Mouse (Mus musculus) heart, postnatal 10 days (tissue): ENCODE data around the gene Eif2b2. TPM values are rescaled to one million over a fixed set of nuclear protein-coding genes. Genes with fewer than 3 reads are reported as not detected.

Source experiments
- DNase-seq, 2 experiments: peaks; one replicate each; pipeline ENCODE4 v3.0.0; 2021
- intact Hi-C: fragments of 180-260 bp; cut with DNase I; formaldehyde crosslinking; loops from one replicate; pipeline ENCODE4 v1.15.1; 2025
- total RNA-seq, 2 experiments: library from RNA; stranded (reverse); gene quantifications; 2 replicates each; pipeline ENCODE4 v1.2.3; 2021

The Eif2b2 gene
- total RNA-seq = 10 to 100 TPM; 56.5 to 57.8 TPM

DNA sequence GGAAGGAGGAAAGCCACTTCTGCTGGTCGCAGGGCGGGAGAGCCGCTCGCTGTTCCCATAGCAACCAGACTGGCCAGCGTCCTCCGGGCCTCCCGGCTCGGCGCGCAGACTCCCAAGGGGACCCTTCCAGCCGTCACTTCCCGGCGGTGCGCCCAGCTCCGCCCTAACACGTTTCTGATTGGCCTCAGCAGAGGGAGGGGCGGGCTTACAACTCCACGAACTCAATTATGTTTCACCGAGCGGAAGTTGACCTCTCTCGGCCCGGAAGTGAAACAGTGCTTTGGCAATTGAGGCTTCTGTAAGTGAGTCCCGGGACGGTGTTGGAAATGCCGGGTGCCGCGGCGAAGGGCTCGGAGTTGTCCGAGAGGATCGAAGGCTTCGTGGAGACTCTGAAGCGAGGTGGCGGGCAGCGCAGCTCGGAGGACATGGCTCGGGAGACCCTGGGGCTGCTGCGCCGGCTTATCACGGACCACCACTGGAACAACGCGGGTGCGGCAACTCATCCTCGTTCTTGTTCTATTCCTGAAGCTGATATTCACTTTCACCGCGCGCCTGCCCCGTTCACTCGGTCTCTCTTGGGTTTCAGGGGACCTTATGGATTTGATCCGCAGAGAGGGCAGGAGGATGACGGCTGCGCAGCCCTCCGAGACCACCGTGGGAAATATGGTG lies at the start of gene Eif2b2:
Eif2b2 (plus strand) TSS at position 246 of the 669 bp plus-strand sequence.
- DNase-seq = peak; percentile 100
- intact Hi-C loops = no loop called here

DNA sequence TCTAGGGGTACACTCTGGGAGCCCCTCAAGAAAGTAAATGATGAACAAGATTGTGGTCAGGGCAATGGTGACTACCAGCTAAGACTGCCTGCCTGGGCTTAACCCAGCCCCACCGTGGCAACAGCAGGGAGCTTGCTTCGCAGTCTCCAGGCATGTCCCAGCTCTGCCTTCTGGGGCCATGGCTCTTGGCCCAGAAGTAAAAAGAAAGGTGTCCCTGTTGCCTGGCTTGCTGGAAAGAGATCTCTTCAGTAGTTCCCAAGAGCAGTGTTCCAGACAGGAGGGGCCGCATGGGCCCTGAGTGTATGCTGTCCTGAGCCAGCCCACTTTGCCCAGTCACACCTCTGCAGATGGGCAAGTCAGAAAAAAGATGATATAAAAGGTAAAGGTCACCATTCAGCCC lies 49.4 kb upstream of the Eif2b2 start:
- no peak for DNase-seq
- intact Hi-C loops = loop anchor here (1.0 to 5.0 kb wide), 3 partner anchors 45 to 135 kb away; partner anchors contain the start of genes Acyp1 and Zc2hc1c

DNA sequence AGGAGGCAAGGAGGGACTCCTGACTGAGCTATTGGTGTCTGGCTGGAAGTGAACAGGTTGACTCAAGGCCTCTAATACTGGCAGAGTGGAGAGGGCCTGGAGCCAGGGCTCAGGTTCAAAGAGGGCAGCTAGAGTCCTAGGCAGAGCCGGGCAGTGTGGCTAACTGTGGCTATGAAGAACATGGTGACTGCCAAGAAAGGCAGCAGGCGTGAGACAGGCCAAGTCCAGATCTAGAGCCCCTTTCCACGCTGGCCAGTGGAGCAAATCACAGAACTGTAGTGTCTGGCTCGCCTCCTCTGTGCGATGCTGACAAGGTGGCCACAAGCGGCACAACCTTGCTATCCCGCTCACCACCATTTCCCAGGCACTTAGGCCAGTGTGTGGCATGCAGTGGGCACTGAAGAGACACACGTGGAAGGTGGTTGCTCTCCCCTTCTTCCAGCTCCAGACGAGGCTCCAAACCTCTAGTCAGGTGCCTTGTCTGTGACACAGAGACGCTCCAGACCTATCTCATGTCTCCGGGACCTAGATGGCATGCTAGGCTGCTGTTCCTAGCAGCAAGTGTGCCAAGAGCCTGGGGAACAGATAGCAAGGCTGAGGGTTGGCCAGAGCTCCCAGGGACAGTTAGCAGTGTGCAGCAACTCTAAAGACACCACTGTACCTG lies 48.9 kb upstream of the Eif2b2 start:
- intact Hi-C loops = loop anchor here (5.0 kb wide), 1 partner anchor 117 kb away; the partner anchor contains the start of genes Acyp1 and Zc2hc1c
- peak; percentile 49 to 61 for DNase-seq

DNA sequence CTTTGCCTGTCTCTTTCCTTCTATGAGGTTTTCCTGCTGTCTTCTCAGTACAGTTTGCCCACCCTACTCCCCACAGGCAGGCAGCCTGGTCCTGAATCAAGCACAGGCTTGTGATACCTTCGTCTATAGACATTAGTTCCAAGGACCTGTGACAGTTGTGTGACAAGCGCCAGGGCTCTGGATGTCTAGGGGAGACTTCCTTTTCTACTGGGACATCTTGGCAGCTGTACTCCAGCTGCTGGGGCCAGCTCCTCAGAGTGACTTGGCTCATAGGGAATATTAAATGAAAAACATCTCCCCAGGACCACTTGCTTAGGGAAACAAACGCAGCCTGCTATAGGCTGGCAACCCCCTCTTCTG lies 48.4 kb upstream of the Eif2b2 start:
- no peak for DNase-seq
- intact Hi-C loops = loop anchor here (5.0 kb wide), 1 partner anchor 116 kb away; the partner anchor contains the start of genes Acyp1 and Zc2hc1c

DNA sequence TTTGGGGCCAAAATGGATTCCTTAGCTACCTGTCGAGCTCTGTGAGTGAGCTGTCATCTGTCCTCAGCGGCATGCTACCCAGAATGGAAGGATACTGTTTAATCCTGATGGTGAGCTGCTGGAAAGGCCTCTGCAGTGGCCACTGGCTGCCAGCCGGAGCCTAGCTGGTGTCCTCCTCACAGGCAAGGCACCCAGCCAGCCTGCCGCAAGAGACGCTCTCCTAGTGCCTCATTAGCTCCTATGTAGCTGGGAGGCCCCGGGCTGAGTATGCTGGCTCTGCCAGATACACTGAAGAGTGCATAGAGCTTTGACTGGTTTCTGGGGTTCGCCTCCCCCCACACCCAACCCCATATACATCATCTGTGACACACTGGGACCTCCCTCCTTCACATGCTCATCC lies 45.3 kb upstream of the Eif2b2 start:
- intact Hi-C loops = loop anchor here (5.0 kb wide), 1 partner anchor 113 kb away; the partner anchor contains the start of genes Acyp1 and Zc2hc1c
- DNase-seq = peak; percentile 43 to 47

DNA sequence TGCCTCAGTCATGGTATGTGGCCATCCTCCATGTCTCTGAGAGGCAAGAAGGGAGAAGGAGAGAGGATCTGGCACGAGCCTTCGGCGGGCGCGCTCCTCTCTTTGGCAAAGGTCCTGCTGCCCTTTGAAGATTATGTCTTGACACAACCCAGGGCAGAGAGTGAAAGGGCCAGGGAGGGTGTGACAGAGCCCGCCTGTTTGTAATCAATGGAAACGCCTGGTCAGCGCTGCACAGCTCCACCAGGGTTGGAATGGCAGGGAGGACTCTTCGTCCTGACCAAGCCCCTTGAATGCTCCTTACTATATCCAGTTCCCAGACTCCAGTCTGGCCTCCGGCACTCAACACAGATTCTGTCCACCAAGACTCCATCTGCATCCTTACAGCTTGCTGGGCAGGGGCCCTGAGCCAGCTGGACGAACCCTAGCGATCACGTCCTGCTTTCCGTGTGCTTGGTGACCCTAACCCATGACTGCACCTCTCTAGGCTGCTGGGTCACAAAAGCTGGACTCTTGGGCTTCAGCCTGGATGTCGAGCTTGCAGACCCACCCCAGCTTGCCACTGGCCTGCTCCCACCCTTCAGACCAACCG lies 44.1 kb upstream of the Eif2b2 start:
- peak; percentile 27 to 29 for DNase-seq
- intact Hi-C loops = no loop called here

DNA sequence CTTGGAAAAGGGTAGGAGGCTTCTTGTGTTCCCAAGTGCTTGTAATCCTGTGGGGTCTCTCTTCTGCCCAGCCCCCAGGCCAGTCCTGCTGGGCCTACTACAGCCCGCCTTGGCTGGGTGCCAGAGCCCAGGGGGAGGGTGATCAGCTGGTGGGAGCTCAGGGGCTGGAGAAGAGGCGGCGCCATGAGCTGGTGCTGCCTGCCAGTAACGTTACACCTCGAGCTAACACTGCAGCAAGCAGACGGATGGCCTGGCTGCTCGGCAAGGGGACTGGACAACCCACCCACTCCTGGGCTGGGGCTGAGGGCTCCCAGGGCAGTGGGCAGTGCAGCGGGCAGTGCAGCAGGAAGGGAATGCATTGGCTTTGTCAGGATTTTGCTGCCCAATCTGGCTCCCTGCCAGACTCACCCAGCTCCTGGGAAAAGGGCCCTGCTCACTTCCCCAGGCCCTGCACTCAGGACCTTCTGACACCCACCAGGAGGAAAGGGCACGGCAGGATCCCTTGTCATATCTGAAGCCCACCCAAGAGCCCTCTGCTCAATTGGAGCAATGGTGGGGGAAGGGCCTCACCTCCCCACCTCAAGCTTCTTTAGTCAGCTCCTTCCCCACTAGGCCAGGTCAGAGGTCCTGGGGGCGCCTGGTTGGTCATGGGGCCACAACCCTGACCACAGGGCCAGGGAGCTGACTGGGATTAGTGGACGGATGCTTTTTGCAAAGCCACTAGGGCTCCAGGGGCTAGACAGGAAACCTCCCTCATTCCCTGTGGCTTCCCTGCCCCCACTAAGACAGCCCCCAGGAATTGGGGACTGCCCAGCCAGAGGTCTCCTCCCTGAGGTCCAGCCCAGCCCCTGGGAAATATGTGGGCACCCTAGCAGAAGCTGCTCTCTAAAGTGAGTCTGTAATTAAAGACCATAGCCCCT lies 43.1 kb upstream of the Eif2b2 start:
- DNase-seq = peak in 1 of 2 experiments; percentile 49
- intact Hi-C loops = no loop called here

DNA sequence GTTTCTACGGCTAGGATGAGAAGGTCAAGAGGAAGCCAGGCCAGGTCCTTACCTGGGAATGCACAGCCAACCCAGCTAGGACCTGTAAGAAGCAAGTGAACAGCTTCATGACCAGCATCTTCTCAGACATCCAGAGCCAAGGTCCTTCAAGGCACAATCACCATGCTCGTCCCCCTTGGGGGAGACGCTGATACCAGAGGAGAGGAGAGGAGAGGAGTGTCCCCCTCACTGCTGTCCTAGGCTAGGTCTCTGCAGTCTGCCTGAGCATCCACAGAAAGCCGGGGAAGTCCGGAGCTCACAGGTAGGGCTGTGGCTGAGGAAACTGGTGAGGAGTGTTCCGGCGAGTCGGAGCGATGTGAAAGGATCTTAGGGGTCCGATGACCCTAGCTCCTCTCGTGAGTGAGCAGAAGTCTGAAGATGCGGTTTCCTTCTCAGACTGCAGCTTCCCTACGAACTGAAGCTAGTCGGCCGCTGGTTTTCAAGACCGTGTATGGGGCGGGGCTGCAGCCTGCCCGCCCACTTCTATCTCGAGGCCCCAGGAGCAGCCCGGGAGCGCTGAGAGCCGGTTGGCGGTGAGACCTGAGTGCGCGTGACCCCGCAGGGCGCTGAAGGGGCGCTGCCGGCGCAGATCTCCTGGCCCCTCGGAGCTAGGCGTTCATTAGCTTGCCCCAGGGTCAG lies 42.3 kb upstream of the Eif2b2 start:
- peak; percentile 64 to 66 for DNase-seq

DNA sequence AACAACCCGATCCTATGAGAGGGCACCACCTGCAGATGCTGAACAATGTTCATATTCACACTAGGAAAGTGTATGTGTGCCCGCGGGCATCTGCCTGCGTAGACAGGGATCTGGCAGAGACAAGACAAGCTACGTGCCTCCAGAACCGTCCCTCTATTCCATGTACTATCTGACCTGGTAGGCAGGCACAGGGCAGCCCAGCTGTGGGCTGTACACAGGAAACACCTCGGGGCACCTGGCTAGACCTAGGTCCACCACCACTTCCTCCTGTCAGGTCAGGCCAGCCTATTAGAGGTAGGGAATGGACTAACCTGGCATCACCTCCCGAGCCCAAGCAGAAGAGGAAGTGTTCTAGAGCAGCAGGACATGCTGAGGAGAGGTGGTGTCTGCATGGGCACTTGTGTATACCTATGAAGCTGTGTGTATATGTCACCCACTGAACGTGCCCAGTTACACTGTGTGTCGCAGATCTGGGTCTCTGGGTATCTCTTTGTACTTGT lies 41.5 kb upstream of the Eif2b2 start, which contains the start of gene Pgf:
Pgf (minus strand) TSS at position 51 of the 500 bp plus-strand sequence.
- intact Hi-C loops = no loop called here
- no peak for DNase-seq

More for the DNA sequence above, 42.3 kb upstream of the Eif2b2 start:
- intact Hi-C loops = no loop called here

DNA sequence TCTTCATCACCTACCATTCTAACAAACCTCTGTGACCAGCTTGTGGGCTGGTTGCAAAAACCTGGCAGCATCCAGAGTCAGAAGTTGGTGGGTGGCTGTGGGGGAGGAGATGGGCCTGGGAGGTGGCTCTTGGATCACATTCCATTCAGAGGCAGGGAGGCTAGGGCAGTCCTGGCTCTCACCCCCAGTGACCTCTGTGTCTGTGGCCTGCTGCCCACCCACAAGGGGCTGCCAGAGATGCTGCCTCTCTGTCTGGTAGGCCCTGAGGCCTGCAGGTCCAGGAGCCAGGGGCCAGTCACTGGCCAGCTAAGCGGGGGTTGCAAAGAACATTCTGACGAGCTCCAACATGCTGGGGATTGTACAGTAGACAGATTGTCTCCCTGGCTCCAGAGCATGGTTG lies 41.0 kb upstream of the Eif2b2 start:
- intact Hi-C loops = no loop called here
- no peak for DNase-seq

DNA sequence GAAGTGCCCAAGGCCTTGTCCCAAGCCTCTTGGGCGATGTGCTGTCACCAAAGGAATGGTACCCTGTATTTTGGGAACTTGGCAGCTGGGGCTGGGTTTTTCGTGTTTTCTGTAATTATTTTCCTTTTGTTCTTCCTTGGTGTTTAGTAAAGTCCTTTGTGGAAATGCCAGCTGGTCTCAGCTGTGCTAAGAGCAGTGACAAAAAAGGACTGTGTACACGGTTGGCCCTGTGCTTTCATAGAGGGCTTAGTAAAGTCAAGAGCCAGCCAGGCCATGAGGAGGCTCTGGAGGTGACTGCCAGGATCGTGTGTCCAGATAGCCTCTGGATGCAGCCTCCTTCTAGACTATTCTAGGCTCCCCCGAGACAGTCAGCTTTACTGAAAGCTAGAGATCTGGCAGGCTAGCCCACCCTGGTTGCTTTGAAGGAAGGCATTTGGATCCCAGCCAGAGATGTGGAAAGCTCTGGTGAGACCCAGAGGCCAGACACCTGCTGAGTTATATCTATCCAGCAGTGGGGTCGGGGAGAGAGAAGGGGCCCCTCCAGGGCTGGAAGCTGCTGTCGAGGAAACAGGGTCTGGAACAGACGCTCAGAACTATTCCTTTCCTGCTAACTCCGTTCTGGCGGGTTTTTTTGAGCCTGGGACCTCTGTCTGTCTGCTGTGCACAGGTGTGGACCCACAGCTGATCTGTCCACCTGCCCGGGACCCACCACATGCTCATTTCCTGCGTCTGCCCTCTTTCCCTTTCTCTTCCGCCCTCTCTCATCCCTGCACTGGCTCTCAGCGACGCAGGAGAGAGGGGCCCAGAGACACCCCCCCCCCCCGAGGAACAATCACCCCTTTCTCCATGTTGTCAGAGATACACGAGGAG lies 37.6 kb upstream of the Eif2b2 start:
- peak in 1 of 2 experiments; percentile 39 for DNase-seq
- intact Hi-C loops = no loop called here

DNA sequence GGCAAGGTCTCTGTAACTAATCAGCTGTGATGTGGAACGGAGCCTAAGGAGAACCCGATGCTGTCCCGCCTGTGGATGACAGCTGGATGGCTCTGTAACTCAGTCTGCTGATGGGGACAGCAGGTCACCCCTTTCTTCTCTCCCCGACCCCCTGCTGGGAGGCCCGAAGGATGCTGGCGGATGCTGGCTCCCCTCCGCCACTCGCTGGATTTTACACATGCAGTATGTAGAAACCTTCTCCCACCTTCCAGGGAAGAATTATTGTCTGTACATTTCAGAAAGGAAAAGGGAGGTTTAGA lies 37.0 kb upstream of the Eif2b2 start:
- no peak for DNase-seq
- intact Hi-C loops = no loop called here

DNA sequence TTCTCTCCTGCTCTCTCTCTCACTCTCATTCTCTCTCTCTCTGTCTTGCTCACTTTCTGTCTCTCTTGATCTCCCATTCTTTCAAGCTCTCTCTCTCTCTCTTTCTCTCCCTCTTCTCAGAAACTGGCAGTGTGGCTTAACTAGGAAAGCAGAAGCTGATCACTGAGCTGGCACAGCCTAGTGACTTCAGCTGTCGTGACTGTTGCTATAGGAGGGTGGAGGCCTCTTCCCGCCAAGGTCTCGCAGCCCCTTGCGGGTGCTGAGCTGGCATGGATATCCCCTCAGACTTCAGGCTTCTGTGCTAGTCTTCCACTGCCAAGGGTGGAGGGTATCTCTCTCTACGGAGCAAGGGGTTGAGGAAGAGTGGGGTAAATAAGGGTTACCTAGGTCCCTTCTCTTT lies 36.4 kb upstream of the Eif2b2 start:
- intact Hi-C loops = no loop called here
- DNase-seq = no peak

DNA sequence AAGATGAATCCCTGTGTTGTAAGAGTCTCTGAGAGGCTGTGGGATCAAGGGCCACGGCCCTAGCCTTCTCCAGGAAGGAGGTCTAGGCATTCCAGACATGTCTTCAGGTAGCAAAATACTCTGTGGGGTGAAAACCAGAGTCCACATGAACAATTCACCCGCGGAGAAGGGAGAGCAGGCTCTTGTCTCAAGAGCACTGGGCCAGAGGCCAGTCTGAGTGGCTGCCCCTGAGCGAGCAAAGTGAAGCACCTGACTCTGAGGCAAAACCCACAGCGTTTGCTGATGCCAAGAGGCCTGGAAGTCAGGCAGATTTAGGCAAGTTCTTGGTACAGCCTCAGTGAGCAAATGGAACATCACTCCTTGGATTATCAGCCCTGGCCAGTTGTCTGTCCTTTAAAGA lies 35.2 kb upstream of the Eif2b2 start:
- intact Hi-C loops = no loop called here
- peak in 1 of 2 experiments; percentile 32 for DNase-seq

DNA sequence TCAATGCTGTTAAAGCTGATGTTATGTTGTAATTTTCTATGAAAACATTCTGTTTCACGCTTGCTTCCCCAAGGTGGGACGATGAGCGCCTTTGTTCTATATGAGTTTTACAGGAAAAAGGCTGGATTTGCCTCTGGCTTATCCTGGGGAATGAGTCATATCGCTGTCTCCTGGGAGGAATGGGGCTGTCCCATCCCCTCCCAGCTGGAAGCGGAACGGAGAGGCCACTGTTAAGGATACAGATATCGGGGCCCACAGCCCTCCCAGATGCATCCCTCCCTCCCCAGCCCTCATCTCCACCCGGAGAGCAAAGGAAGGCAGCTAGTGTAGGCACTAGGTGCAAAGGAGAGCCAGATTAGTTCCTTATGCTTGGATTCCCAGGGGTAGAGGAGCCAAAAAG lies 33.5 kb upstream of the Eif2b2 start:
- intact Hi-C loops = no loop called here
- DNase-seq = peak; percentile 77 to 80

DNA sequence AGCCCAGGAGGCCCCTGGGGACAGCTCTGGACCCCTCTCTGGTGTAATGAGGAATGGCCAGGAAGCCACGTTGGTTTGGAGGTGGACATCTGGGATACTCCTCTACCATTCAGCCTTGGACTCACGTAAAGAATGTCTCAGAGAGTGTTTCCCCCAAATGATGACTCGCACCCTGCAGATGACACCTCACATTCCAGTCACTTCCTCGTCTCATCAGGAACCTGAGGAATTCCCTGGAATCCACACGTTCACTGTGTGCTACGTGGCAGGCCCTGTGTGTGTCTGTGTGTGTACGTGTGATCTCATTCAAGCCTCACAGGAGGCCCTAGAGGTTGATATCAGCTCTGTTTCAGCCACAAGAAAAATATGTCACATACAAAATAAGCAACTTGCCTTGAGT lies 32.9 kb upstream of the Eif2b2 start:
- intact Hi-C loops = no loop called here
- no peak for DNase-seq

DNA sequence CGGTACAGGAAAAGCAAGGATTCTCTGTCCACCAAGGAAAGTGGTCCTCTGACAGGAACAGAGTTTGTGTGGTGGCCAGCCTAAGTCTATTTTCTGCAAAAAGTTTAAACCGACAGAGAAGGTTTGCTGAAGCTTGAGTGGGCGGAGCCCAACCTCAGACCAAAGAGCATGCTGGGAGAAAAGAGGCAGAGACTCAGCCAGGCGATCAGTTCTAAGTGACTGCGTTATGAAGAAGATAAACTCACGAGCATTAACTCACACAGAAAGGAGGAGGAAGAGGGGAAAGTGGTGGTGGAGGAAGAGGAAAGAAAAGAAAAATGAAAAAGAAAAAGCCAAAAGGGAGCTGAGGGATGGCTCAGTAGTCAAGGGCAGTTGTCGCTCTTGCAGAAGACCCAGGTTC lies 29.0 kb upstream of the Eif2b2 start:
- no peak for DNase-seq
- intact Hi-C loops = no loop called here

DNA sequence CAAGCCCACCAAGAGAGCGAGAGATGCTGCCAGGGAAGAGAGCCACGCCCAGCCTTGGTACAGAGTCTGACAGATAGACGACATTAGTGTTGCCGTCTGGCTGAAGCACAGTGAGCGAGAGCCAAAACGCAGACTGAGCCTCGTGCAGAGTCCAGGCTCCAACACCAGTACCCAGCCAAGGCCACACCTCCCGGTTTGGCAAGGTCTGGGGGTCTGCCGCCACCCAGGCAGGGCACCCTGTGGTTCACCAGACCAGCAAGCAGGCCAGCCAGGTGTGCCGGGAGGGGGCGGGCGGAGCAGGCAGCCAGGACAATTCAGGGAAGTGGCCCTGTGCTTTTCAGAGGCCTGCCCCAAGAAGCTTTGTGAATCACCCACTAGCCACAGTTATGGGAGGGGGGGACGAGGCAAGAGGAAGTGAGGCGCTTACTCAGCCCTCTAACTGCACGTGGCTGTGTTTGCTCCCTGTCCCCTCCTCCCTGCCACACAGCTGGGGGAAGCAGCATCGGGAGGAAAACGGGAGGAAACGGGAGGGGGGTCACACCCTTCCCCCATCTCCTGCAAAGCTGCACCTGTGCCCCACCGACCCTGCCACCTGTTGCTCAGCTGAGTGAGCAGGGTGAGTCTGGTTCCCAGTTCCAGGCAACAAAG lies 26.7 kb upstream of the Eif2b2 start:
- DNase-seq = peak; percentile 58 to 59
- intact Hi-C loops = no loop called here

DNA sequence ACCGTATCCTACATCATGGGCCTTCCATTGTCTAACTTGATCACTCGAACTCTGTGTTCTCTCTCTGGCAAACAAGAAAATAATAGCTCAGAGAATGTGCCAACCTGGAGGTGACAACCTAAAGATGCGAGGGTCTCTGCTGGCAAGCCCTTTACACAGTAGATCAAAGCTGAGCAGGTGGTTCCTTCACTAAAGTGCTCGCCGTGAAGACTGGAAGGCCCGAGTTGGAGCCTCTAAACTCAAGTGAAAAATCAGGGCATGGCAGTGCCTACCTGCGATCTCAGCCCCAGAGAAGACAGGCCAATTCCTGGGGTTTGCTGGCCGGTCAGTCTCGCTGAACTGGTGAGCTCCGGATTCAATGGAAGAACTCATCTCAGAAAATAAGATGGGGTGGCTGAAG lies 26.1 kb upstream of the Eif2b2 start:
- intact Hi-C loops = no loop called here
- DNase-seq = no peak
